Mouse (Mus musculus) E14TG2a.4 (cell line): Measurements from ENCODE around the gene Kmt5c.

Experiments used
- CTCF ChIP-seq: conservative IDR thresholded peaks from 2 replicates; pipeline ENCODE4 v1.5.1; 2014; ENCODE audit warnings: low read length
- NANOG ChIP-seq: IDR thresholded peaks from 2 replicates; pipeline ENCODE4 v1.6.1; 2014; ENCODE audit warnings: borderline replicate concordance, low read length, mixed read lengths

DNA sequence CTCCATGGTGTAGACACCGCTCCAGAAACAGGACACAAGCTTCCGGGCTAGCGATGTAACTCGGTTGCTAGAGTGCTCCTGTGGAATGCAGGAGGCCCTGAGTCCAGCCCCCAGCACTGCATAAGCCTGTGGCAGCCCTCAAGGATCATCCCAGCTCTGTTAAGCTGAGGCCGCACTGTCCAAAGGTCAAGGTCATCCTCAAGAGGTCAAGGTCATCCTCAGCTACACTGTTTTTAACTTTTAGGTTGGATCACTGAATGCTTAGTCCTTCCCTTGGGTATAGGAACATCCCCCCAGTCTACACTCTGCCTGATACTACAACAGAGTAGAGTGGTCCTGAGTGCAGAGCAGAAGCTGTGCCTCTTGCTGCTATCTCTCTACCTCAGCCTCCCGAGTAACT is 46.9 kb upstream of the Kmt5c start:
- TF ChIP-seq NANOG (no peak), CTCF (no peak)
